Mouse (Mus musculus) c-Kit-positive CD71-positive TER-119-negative erythroid progenitor cells, embryonic 14.5 days (primary cell): Measurements from ENCODE around the gene Gemin8.

Experiments
- DNase-seq: peaks from one replicate; pipeline ENCODE4 v3.0.0-alpha.2; 2013; ENCODE audit warnings: low read depth

The Gemin8 gene

DNA sequence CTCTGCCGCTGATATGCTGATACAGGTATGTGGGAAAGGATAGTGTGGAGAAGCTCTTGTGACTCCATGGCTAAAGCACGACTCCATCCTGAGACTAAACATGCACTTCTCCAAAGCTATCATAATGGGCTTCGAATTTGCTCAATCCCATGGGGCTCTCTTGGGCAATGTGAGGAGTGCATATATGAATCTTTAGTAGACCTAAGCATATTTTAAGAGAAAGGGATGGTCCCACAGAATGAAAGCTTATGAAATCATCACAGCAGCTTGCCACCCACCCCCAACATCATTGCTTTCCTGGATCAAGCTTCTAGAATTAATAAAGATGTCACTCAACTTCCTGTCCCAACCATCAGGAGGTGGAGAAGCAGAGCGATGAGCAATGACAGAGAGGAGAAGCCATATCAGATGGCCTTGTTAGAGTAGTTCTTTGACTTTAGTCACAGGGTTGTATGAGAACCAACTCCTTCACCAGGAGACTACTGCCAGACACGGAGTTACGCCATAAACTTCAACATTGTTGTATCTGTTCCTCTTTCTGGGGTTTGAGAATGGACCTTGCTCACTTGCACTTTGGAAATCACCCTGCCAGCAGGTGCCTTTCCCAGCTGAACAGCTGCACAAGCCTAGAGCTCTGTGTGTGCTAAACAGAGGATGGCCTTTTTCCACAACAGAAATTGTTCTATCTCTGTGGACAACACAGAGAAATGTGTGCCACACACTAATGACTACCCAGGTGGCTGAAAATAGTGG, 60.4 kb downstream of the Gemin8 start:
- DNase-seq, result no peak

DNA sequence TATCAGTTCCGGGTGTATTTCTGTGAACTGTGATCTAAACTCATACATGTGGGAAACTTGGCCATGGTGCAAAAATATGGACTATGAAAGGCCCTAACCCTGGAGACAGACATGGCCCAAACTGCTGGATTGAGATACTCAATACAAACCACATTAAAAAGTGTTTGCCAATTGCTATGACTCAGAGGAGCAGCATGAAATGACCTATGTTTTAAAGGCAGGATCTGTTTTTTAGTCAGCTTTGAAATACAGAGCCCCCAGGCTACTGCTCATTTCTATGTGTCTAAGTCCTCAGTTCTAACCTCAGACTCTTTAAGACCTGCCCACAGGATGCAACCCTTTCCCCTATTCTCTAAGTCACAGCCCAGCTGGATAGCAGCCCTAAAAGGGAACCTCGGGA, 65.9 kb downstream of the Gemin8 start:
- DNase-seq, result no peak

DNA sequence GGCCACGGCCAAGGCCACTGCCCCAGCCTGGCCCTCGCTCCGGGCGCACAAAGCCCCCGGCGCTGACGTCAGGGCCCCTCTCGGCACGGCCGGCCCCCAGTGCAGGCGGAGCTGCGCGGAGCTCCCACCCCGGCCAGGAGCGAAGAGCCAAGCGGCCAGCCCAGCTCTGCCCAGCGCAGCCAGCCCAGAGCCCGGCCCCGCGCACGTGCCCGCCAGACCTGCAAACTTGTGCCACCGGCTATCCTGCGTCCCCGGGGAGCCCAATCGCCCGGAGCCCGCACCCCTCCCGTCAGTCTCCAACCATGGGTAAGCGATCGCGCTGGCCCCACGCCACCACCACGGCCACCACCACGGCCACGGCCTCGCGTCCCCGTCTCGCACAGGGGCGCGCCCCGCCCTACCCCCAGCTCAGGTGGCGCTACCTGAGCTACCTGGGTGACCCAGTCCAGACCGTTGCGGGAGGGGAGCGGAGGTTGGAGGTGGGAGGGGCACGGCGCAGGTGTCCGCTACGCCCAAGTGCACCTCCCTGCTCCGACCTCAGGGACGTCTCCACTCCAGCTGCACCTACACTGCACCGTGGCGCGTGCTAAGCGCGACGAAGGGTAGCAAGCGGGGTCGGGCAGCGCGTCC, 68.7 kb downstream of the Gemin8 start, which contains the start of gene Gpm6b:
Gene Gpm6b (plus strand): TSS at position 81 of the 630 bp plus-strand sequence.
- DNase-seq, result no peak

DNA sequence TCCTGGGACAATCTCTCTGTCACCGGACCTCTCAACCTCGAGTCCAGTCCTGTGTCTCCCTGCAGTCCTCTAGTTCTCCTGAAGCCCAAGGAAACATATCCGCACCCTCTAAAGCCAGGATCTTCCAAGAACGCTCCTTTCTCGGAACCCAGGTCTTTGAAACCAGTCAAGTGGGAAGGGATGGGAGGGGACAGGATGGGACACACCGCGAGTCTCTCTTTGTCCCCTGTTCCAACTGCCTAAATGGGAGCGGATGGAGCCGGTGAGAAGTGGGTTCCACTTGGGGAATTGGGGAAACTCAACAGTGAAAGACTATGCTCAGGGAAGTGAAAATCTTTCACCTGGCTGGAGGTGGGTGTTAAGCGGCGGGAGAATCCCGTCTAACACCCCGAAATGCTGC, 69.3 kb downstream of the Gemin8 start:
- DNase-seq, result no peak
